Mouse (Mus musculus) heart, embryonic 10.5 days (tissue): ENCODE results near the gene Cbfa2t3. TPM values are rescaled to one million over a fixed set of nuclear protein-coding genes. Genes with fewer than 3 reads are reported as not detected.

Source experiments
- DNase-seq: peaks from one replicate; pipeline ENCODE4 v3.0.0-alpha.2; 2017; ENCODE audit warnings: low spot score
- H3K27ac ChIP-seq: fragments of 300-500 bp; sonication (generic); 2 replicates; pipeline ENCODE4 v1.5.1; 2016; ENCODE audit warnings: mild to moderate bottlenecking
- H3K27me3 ChIP-seq: fragments of 300-500 bp; sonication (generic); 2 replicates; pipeline ENCODE4 v1.6.1; 2016; ENCODE audit warnings: mild to moderate bottlenecking; ENCODE audit not compliant: poor library complexity, insufficient read depth, severe bottlenecking
- H3K36me3 ChIP-seq: fragments of 300-500 bp; sonication (generic); 2 replicates; pipeline ENCODE4 v1.6.1; 2016; ENCODE audit warnings: mild to moderate bottlenecking, moderate library complexity
- H3K4me1 ChIP-seq: fragments of 300-500 bp; sonication (generic); 2 replicates; pipeline ENCODE4 v1.6.1; 2016; ENCODE audit warnings: mild to moderate bottlenecking
- H3K4me3 ChIP-seq: fragments of 300-500 bp; sonication (generic); 2 replicates; pipeline ENCODE4 v1.5.1; 2016; ENCODE audit warnings: mild to moderate bottlenecking, moderate library complexity
- H3K9me3 ChIP-seq: fragments of 300-500 bp; sonication (generic); 2 replicates; pipeline ENCODE4 v1.6.1; 2016; ENCODE audit warnings: mild to moderate bottlenecking, moderate library complexity
- WGBS: fragments of 180-500 bp; shearing (Covaris S2); methylation state at CpG from one replicate; pipeline ENCODE4 v1.1.7; 2016; 5-methylcytosine and 5-hydroxymethylcytosine counted together
- polyA plus RNA-seq: library from polyadenylated mRNA; unstranded; fragments of >200 nt; fragmentation: Nextera tagmentation; extraction: Ambion mirVana; gene quantifications from 2 replicates; pipeline ENCODE4 v1.2.1, GENCODE M21; 2016

The Cbfa2t3 gene
- polyA plus RNA-seq, 1 experiment from 2014 or later = 5.5 TPM

DNA sequence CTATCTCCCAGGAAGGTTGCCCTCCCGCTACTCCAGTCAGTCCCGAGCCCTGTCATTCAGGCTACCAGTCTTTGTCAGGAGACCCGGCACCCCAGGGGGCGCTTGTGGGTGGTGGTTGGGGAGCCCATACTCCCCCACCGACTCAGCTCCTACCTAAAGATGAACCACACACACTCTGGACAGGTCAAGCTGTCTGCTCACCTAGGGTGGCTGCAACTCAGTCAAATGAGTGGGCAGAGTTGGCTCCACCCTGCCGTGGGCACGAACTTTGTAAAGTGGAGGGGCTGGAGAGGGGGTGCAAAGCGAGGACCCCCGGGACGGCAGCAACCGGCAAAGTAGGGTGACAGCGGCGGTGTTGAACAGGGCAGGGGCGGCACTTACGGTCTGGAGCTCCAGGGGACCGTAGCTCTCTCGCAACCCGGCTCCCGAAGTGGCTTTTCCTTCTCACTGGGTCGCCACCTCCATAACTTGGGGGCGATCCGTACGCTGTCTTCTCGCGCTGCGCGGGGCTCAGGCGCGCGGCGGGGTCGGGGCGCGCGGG is 21.4 kb downstream of the Cbfa2t3 start:
- Histone ChIP-seq H3K36me3 (peaks cover 12% of the 10 kb centered on the region; the same call in 1 of the 2 replicates), H3K4me3 (peak overlapping the region; percentile 87), H3K4me1 (peaks cover 61% of the 10 kb centered on the region), H3K27me3 (peaks cover 94% of the 10 kb centered on the region), H3K27ac (peak overlapping the region; percentile 87), H3K9me3 (no peaks in the 10 kb centered on the region)
- 3% methylated on average over 35 of the region's 35 CpGs for WGBS
- no peak for DNase-seq

DNA sequence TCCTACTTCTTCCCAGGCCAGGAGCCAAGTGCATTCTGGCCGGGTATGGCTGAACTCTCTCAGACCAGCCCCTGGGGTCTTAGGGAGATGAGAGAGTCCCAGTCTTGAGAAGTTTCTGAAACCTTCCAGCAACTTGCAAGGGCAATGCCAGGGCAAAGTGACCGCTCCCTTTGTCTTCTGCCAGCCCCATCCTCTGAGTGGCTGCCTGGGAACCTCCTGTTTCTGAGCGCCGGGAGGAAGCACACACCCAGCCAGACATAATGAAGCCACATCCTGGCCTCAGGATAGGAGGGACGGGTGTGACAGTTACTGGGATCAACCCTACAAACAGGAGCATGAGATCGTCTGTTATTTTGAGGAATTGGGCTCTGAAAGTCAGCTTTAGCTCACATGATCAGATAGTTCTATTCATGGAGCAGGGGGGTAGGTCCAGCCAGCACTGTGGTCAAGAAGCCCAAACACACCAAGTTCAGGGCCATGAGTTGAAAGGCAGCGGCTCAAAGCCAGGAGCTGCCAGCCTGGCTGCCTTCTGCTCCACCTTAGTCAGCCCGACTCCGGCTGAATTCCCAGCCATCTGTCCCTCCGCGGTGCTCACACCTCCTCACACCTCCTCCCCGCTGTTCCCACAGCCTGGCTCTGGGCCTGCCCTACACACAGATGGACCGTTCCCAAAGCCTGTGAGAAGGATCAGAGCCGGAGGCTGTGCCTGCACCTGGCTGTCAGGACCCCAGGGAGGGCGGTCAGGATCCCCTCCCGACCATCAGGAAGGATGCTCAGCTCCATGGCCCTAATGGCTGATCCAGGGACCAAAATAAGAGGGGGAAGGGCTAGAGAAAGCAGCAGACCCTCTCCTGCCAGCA is 22.1 kb downstream of the Cbfa2t3 start:
- H3K27me3 ChIP-seq = peaks cover 94% of the 10 kb centered on the region
- H3K4me3 ChIP-seq = peak overlapping the region; percentile 87
- DNase-seq = no peak
- H3K36me3 ChIP-seq = peaks cover 13% of the 10 kb centered on the region; the same call in 1 of the 2 replicates
- H3K27ac ChIP-seq = peak overlapping the region; percentile 87; the same call in 1 of the 2 replicates
- no peaks in the 10 kb centered on the region for H3K9me3 ChIP-seq
- WGBS = 14% methylated on average over 16 of the region's 16 CpGs
- H3K4me1 ChIP-seq = peaks cover 61% of the 10 kb centered on the region

GRCm38 (mm10) chr8:122675596-122676420 is 23.1 kb downstream of the Cbfa2t3 start:
- peaks cover 13% of the 10 kb centered on the region; the same call in 1 of the 2 replicates for H3K36me3 ChIP-seq
- DNase-seq = no peak
- peaks cover 54% of the 10 kb centered on the region for H3K4me1 ChIP-seq
- H3K27ac ChIP-seq = 0 out of 2 replicates have a peak overlapping the region, but pooled peaks have one; percentile 87
- H3K27me3 ChIP-seq = peaks cover 95% of the 10 kb centered on the region
- H3K4me3 ChIP-seq = peak overlapping the region; percentile 87; the same call in 1 of the 2 replicates
- H3K9me3 ChIP-seq = no peaks in the 10 kb centered on the region
- WGBS = 79% methylated on average over 17 of the region's 17 CpGs

DNA sequence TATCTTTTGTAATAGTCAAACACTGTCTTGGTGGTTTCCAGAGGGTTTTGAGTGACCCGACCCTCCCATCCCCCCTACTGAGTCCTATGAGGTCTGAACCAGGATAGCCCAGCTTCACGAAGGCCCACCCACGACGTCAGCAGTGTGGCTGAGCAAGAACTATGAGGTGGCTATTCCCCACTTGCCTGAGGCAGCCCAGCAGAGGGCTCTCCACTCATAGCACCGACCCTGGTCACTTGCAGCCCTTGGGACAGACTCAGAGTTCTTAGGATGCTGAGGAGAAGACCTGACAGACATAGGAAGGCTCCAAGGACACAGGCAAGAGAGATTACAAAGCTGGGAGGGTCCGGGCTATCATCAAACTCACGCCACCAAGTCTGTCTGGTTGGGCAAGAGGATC is 23.9 kb downstream of the Cbfa2t3 start:
- Histone ChIP-seq H3K36me3 (peaks cover 13% of the 10 kb centered on the region; the same call in 1 of the 2 replicates), H3K27ac (no peak overlapping the region), H3K4me3 (no peak overlapping the region), H3K4me1 (peaks cover 54% of the 10 kb centered on the region), H3K9me3 (no peaks in the 10 kb centered on the region), H3K27me3 (peaks cover 95% of the 10 kb centered on the region)
- DNase-seq = no peak
- WGBS = 52% methylated on average over 7 of the region's 7 CpGs

GRCm38 (mm10) chr8:122673989-122674388 is 24.9 kb downstream of the Cbfa2t3 start:
- Histone ChIP-seq H3K4me1 (peaks cover 54% of the 10 kb centered on the region), H3K27me3 (peaks cover 86% of the 10 kb centered on the region), H3K4me3 (no peak overlapping the region), H3K36me3 (peaks cover 13% of the 10 kb centered on the region; the same call in 1 of the 2 replicates), H3K9me3 (no peaks in the 10 kb centered on the region), H3K27ac (no peak overlapping the region)
- no peak for DNase-seq
- 88% methylated on average over 12 of the region's 12 CpGs for WGBS

DNA sequence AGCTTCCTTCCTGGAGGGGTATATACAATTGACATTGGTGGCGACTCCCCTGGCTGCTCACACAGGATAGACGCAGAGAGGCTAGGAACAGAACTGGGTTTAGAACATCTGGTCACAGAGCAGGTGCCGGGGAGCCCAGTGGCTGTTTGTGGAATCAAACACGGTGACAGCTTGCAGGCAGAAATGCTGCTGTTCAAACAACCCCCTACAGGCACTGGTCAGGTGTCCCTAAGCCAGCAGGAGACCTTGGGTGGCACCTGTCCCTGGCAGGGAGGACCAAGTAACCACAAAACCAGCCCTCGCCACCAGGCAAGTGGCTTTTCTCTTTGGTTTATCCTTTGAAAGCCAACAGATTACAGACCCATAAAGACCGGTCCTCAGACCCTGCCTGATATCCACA is 27.0 kb downstream of the Cbfa2t3 start:
- no peak for DNase-seq
- no peak overlapping the region for H3K4me3 ChIP-seq
- no peak overlapping the region for H3K27ac ChIP-seq
- H3K9me3 ChIP-seq = no peaks in the 10 kb centered on the region
- H3K4me1 ChIP-seq = peaks cover 52% of the 10 kb centered on the region
- peaks cover 74% of the 10 kb centered on the region for H3K27me3 ChIP-seq
- WGBS = 69% methylated on average over 6 of the region's 6 CpGs
- peaks cover 13% of the 10 kb centered on the region; the same call in 1 of the 2 replicates for H3K36me3 ChIP-seq

GRCm38 (mm10) chr8:122670718-122671117 is 28.2 kb downstream of the Cbfa2t3 start:
- H3K27ac ChIP-seq = no peak overlapping the region
- peaks cover 13% of the 10 kb centered on the region; the same call in 1 of the 2 replicates for H3K36me3 ChIP-seq
- WGBS = 66% methylated on average over 3 of the region's 3 CpGs
- H3K27me3 ChIP-seq = peaks cover 62% of the 10 kb centered on the region
- DNase-seq = no peak
- H3K4me1 ChIP-seq = peaks cover 60% of the 10 kb centered on the region
- H3K4me3 ChIP-seq = no peak overlapping the region
- no peaks in the 10 kb centered on the region for H3K9me3 ChIP-seq

DNA sequence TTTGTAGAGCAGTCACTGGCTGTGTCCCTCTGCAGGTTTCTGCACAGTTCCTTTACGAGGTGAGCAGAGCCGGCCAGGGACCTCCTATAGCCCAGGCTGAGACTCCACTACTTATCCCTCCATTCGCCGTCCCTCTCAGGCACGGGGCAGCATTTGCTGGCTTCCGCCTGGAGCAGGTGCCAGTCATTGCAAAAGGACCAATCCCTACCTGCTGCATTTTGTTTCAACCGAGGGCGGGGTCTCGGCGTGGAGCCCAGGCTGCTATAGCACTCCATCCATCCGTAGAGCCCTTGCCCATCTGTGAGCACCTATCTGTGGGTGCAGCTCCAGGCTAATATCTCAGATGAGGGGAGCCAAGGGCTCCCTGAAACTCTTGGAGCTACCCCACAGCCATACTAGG is 28.9 kb downstream of the Cbfa2t3 start:
- no peak overlapping the region for H3K4me3 ChIP-seq
- 28% methylated on average over 11 of the region's 11 CpGs for WGBS
- peaks cover 55% of the 10 kb centered on the region for H3K27me3 ChIP-seq
- no peaks in the 10 kb centered on the region for H3K9me3 ChIP-seq
- no peak for DNase-seq
- H3K36me3 ChIP-seq = peaks cover 13% of the 10 kb centered on the region; the same call in 1 of the 2 replicates
- H3K4me1 ChIP-seq = peaks cover 62% of the 10 kb centered on the region
- peak overlapping the region; percentile 6; the same call in 1 of the 2 replicates for H3K27ac ChIP-seq

- no peak overlapping the region for H3K27ac ChIP-seq
- peaks cover 13% of the 10 kb centered on the region; the same call in 1 of the 2 replicates for H3K36me3 ChIP-seq
- H3K4me1 ChIP-seq = peaks cover 64% of the 10 kb centered on the region
- 24% methylated on average over 5 of the region's 5 CpGs for WGBS
- no peak overlapping the region for H3K4me3 ChIP-seq
- peaks cover 50% of the 10 kb centered on the region for H3K27me3 ChIP-seq
- no peaks in the 10 kb centered on the region for H3K9me3 ChIP-seq
- DNase-seq = no peak
Observed at GRCm38 (mm10) chr8:122669370-122669769, 29.5 kb downstream of the Cbfa2t3 start.

GRCm38 (mm10) chr8:122667854-122668253 is 31.1 kb downstream of the Cbfa2t3 start:
- H3K27ac ChIP-seq = peak overlapping the region; percentile 19; the same call in 1 of the 2 replicates
- H3K36me3 ChIP-seq = 0 out of 2 replicates have a peak, but pooled peaks cover 3% of the 10 kb centered on the region
- H3K4me3 ChIP-seq = no peak overlapping the region
- 65% methylated on average over 11 of the region's 11 CpGs for WGBS
- no peak for DNase-seq
- H3K27me3 ChIP-seq = peaks cover 37% of the 10 kb centered on the region
- H3K9me3 ChIP-seq = no peaks in the 10 kb centered on the region
- peaks cover 77% of the 10 kb centered on the region for H3K4me1 ChIP-seq

DNA sequence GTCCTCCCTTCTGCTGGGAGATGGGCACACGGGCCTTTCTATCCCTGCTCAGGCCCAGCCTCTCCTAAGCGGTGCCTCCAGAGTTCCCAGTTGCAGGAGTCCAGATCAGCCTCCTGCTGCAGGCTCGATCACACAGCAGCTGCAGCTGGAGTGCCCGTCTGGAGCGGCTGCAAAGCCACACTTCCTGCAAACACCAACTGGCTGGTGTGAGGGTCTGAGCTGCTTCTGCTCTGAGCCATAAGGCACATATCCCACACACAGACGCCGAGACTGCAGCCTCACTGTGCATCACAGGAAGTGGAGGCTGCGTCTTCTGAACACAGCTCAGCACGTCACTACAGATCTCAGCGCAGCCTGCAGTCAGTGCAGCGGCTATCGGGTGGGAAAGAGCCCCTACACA is 32.1 kb downstream of the Cbfa2t3 start:
- WGBS = 43% methylated on average over 12 of the region's 12 CpGs
- Histone ChIP-seq H3K27ac (peak overlapping the region; percentile 37), H3K27me3 (peaks cover 27% of the 10 kb centered on the region), H3K36me3 (no peaks in the 10 kb centered on the region), H3K9me3 (no peaks in the 10 kb centered on the region), H3K4me3 (no peak overlapping the region), H3K4me1 (peaks cover 84% of the 10 kb centered on the region)
- DNase-seq = no peak

- no peak overlapping the region for H3K4me3 ChIP-seq
- H3K36me3 ChIP-seq = no peaks in the 10 kb centered on the region
- peaks cover 89% of the 10 kb centered on the region for H3K4me1 ChIP-seq
- 25% methylated on average over 9 of the region's 9 CpGs for WGBS
- H3K27ac ChIP-seq = peak overlapping the region; percentile 37; the same call in 1 of the 2 replicates
- peaks cover 22% of the 10 kb centered on the region for H3K27me3 ChIP-seq
- H3K9me3 ChIP-seq = no peaks in the 10 kb centered on the region
- no peak for DNase-seq
Observed at GRCm38 (mm10) chr8:122666338-122666764, 32.6 kb downstream of the Cbfa2t3 start.
